Comparison of ENCODE assay signal across 10 mouse cellular contexts in genomic region chr1:82832495-82833021, GRCm38 (mm10). TPM values are rescaled to one million over a fixed set of nuclear protein-coding genes. Genes with fewer than 3 reads are reported as not detected.
DNase-seq lines count a peak whose midpoint lies in the region; ATAC-seq and TF ChIP-seq lines count a peak whose summit lies in the region.
"Had no signal": no experiment of that assay in that cellular context is flagged by ENCODE, and none has a peak within 500 bp of the region (broad histone marks: within the 10 kb centered on the region; RNA-seq: fewer than 3 reads in every experiment).

No protein-coding gene starts in this region.

- peak overlapping the region; percentile 76 for H3K27ac ChIP-seq in heart, embryonic 15.5 days
- H3K27ac ChIP-seq in liver, embryonic 11.5 days (ENCODE audit: low read depth, low read length) = no peak overlapping the region
- peak overlapping the region; percentile 35; the same call in 1 of the 2 replicates for H3K27ac ChIP-seq in stomach, postnatal 0 days (replicated peaks)
- H3K27ac ChIP-seq: midbrain, embryonic 10.5 days; stomach, embryonic 15.5 days had no signal

- H3K4me3 ChIP-seq in heart, embryonic 15.5 days = no peak overlapping the region
- no peak overlapping the region for H3K4me3 ChIP-seq in liver, embryonic 11.5 days (ENCODE audit: low read depth, low read length)
- H3K4me3 ChIP-seq in stomach, postnatal 0 days (ENCODE audit: low read depth, low read length) = no peak overlapping the region
- H3K4me3 ChIP-seq: midbrain, embryonic 10.5 days; stomach, embryonic 15.5 days had no signal

- WGBS in heart, embryonic 15.5 days = 77% methylated on average over 11 of the region's 11 CpGs
- 80% methylated on average over 11 of the region's 11 CpGs for WGBS in liver, embryonic 11.5 days
- WGBS in stomach, postnatal 0 days = 75% methylated on average over 11 of the region's 11 CpGs

- no peaks in the 10 kb centered on the region for H3K27me3 ChIP-seq in heart, embryonic 15.5 days
- H3K27me3 ChIP-seq in liver, embryonic 11.5 days (replicated peaks; ENCODE audit: control insufficient read depth, insufficient read depth, low read length) = no peaks in the 10 kb centered on the region
- no peaks in the 10 kb centered on the region for H3K27me3 ChIP-seq in stomach, postnatal 0 days (ENCODE audit: control insufficient read depth, insufficient read depth, low read length)
- H3K27me3 ChIP-seq: stomach, embryonic 15.5 days had no signal

- H3K9me3 ChIP-seq in heart, embryonic 15.5 days (replicated peaks) = no peaks in the 10 kb centered on the region
- H3K9me3 ChIP-seq in liver, embryonic 11.5 days (ENCODE audit: control insufficient read depth, low read length) = no peaks in the 10 kb centered on the region
- no peaks in the 10 kb centered on the region for H3K9me3 ChIP-seq in stomach, postnatal 0 days (ENCODE audit: control insufficient read depth, low read length)
- H3K9me3 ChIP-seq: midbrain, embryonic 10.5 days; stomach, embryonic 15.5 days had no signal

- H3K9ac ChIP-seq in heart, embryonic 15.5 days = no peak overlapping the region
- H3K9ac ChIP-seq in liver, embryonic 11.5 days (ENCODE audit: low read depth, low read length) = no peak overlapping the region
- H3K9ac ChIP-seq in stomach, postnatal 0 days (ENCODE audit: low read length) = no peak overlapping the region
- H3K9ac ChIP-seq: stomach, embryonic 15.5 days had no signal

- no peak for TF ChIP-seq CTCF in stomach, postnatal 0 days (IDR thresholded peaks at IDR 0.05; ENCODE audit: low read depth)

- H3K4me2 ChIP-seq in heart, embryonic 15.5 days = 0 out of 2 replicates have a peak overlapping the region, but pooled peaks have one; percentile 30
- H3K4me2 ChIP-seq in liver, embryonic 11.5 days = no peak overlapping the region
- H3K4me2 ChIP-seq in stomach, postnatal 0 days (replicated peaks; ENCODE audit: low read depth) = no peak overlapping the region
- H3K4me2 ChIP-seq: stomach, embryonic 15.5 days had no signal

- no peak for TF ChIP-seq EP300 in stomach, postnatal 0 days (optimal IDR thresholded peaks at IDR 0.05)

- H3K4me1 ChIP-seq in heart, embryonic 15.5 days (replicated peaks) = peaks cover 28% of the 10 kb centered on the region
- H3K4me1 ChIP-seq in liver, embryonic 11.5 days (replicated peaks; ENCODE audit: control insufficient read depth, insufficient read depth, low read length) = peaks cover 39% of the 10 kb centered on the region
- H3K4me1 ChIP-seq in stomach, postnatal 0 days (replicated peaks; ENCODE audit: control insufficient read depth, insufficient read depth) = no peaks in the 10 kb centered on the region
- H3K4me1 ChIP-seq: midbrain, embryonic 10.5 days; stomach, embryonic 15.5 days had no signal

- H3K36me3 ChIP-seq in heart, embryonic 15.5 days = no peaks in the 10 kb centered on the region
- H3K36me3 ChIP-seq in liver, embryonic 11.5 days (ENCODE audit: control insufficient read depth, insufficient read depth, low read length) = no peaks in the 10 kb centered on the region
- no peaks in the 10 kb centered on the region for H3K36me3 ChIP-seq in stomach, postnatal 0 days (ENCODE audit: control insufficient read depth, insufficient read depth, low read length)
- H3K36me3 ChIP-seq: midbrain, embryonic 10.5 days; stomach, embryonic 15.5 days had no signal

- DNase-seq in heart, postnatal 4 days = no peak
- DNase-seq in Muller cell, postnatal 12 days (ENCODE audit: inconsistent ontology term) = peak; percentile 13
- DNase-seq in liver, embryonic 11.5 days (ENCODE audit: low spot score) = peak; percentile 6
- DNase-seq in stomach, postnatal 0 days (ENCODE audit: low spot score) = no peak
- DNase-seq in urinary bladder, postnatal 25 days (ENCODE audit: low spot score) = no peak
- no peak for DNase-seq in gastrocnemius, postnatal 25 days
- DNase-seq in gastrocnemius, postnatal 10 days = no peak

- no peak for ATAC-seq in heart, embryonic 15.5 days (replicated peaks; ENCODE audit: insufficient number of reproducible peaks, insufficient read depth, low FRiP score, low read depth)
- no peak for ATAC-seq in liver, embryonic 11.5 days (replicated peaks; ENCODE audit: low FRiP score)
- no peak for ATAC-seq in stomach, postnatal 0 days (ENCODE audit: low FRiP score, low TSS enrichment)

RNA-seq across cellular contexts. Expression of gene Agfg1, which starts 6.7 kb away (rescaled TPM):
- polyA plus RNA-seq in heart, embryonic 15.5 days (2015; fragmentation: Nextera tagmentation; extraction: Ambion mirVana) = 25.4 and 30.8 TPM in 2 replicates
- total RNA-seq in heart, postnatal 4 days (2021) = 10 to 100 TPM; 48.5 to 50.8 TPM
- 47.6 and 58.7 TPM in 2 replicates for polyA plus RNA-seq in liver, embryonic 11.5 days (2014; fragmentation: Nextera tagmentation; extraction: Ambion mirVana)
- polyA plus RNA-seq in stomach, postnatal 0 days (2015; fragmentation: Nextera tagmentation; extraction: Ambion mirVana) = 18.2 and 18.8 TPM in 2 replicates
- 10 to 100 TPM; 23.3 to 24.9 TPM for total RNA-seq in gastrocnemius, postnatal 25 days (2021)
- 10 to 100 TPM; 27.0 to 29.4 TPM for total RNA-seq in gastrocnemius, postnatal 10 days (2021)

Comparison
In these comparisons a context has a peak if more than half of its experiments do, and no peak if none do; other contexts are left out.
1. DNase-seq: peak in Muller cell, postnatal 12 days (single experiment) and liver, embryonic 11.5 days (single experiment); none in heart, postnatal 4 days (single experiment), stomach, postnatal 0 days (single experiment), urinary bladder, postnatal 25 days (single experiment), gastrocnemius, postnatal 25 days (single experiment) and gastrocnemius, postnatal 10 days (single experiment).